Mouse (Mus musculus): ENCODE data around the gene Ets2.

GRCm38 (mm10) chr16:95745685-95746084 lies 43.8 kb downstream of the Ets2 start:
- TF ChIP-seq CTCF (IDR thresholded peaks at IDR 0.05; ENCODE audit: extremely low read depth, insufficient read depth, insufficient read length, insufficient replicate concordance) = no peak
- TF ChIP-seq POLR2A (IDR thresholded peaks at IDR 0.05; ENCODE audit: low read depth, low read length) = no peak

Measured in spleen, adult 2 months (tissue).